Mouse (Mus musculus) activated CD4-positive, CD25-positive, alpha-beta regulatory T cell, adult 4 months (primary cell): Measurements from ENCODE around the gene Rtraf. TPM values are rescaled to one million over a fixed set of nuclear protein-coding genes. Genes with fewer than 3 reads are reported as not detected.

Experiments used
- polyA plus RNA-seq, 2 experiments: library from polyadenylated mRNA; unstranded; fragments of 100-300 nt; shearing (Covaris generic); gene quantifications; one replicate each; pipeline ENCODE4 v1.2.1; 2017

Rtraf gene
- polyA plus RNA-seq, 2 experiments from 2014 or later: 142 to 157 TPM

Other genes starting within 250 kb of the Rtraf start
- gene Gm2237, start 238.7 kb downstream of the Rtraf start, polyA plus RNA-seq: 10 to 100 TPM in 1 of 2 experiments, 1 to 10 TPM in 1; 6.4 to 21.6 TPM
- under 1 TPM in 1 of 2 experiments, not detected in 1; 0.89 TPM for gene Gm5458, start 221.2 kb downstream of the Rtraf start, polyA plus RNA-seq
- gene Nid2, start 72.6 kb downstream of the Rtraf start, polyA plus RNA-seq: 1 to 10 TPM; 1.1 to 2.9 TPM
- 10 to 100 TPM; 66.2 to 77.1 TPM for gene Gng2, start 153.8 kb upstream of the Rtraf start, polyA plus RNA-seq